Mouse (Mus musculus) heart, postnatal 0 days (tissue): ENCODE measurements at regions not wholly inside any gene's neighbourhood (a gene's known extent, or its start where the extent isn't known, plus 50 kb on each side); places are given as distances from the start of the nearest gene placed in this dataset.

Experiments used
- CTCF ChIP-seq: IDR thresholded peaks from 2 replicates; pipeline ENCODE4 v1.5.1; 2016; ENCODE audit warnings: antibody characterized with exemption, control low read depth, low read depth
- EP300 ChIP-seq: IDR thresholded peaks from 2 replicates; pipeline ENCODE4 v1.6.1; 2016; ENCODE audit warnings: antibody characterized with exemption, low read depth

GRCm38 (mm10) chr8:117966556-117966955 lies 164.8 kb upstream of the Mphosph6 start:
- TF ChIP-seq CTCF (no peak), EP300 (no peak)
